Mouse (Mus musculus) liver, embryonic 14.5 days (tissue): ENCODE measurements around the gene Nme7. TPM values are rescaled to one million over a fixed set of nuclear protein-coding genes. Genes with fewer than 3 reads are reported as not detected.

ENCODE experiments used
- ATAC-seq: fragments of 200-750 bp; cut with Nextera tagmentation; 2 replicates; pipeline ENCODE4 v1.8.0; 2017; ENCODE audit warnings: moderate number of reproducible peaks, mild to moderate bottlenecking, moderate library complexity; ENCODE audit not compliant: insufficient read depth
- DNase-seq, 3 experiments: peaks; one replicate each; pipeline ENCODE4 v3.0.0-alpha.2; 2012 to 2013; ENCODE audit warnings: low read depth in 3 of 3, low spot score in 3 of 3
- H3K27ac ChIP-seq: fragments of 300-500 bp; sonication (generic); 2 replicates; pipeline ENCODE4 v1.5.1; 2014; ENCODE audit warnings: moderate library complexity, mild to moderate bottlenecking, control low read depth, inconsistent platforms
- H3K27me3 ChIP-seq: fragments of 300-500 bp; sonication (generic); 2 replicates; pipeline ENCODE4 v1.6.1; 2014; ENCODE audit warnings: mild to moderate bottlenecking, low read length, moderate library complexity; ENCODE audit not compliant: control insufficient read depth, insufficient read depth
- H3K36me3 ChIP-seq: fragments of 300-500 bp; sonication (generic); replicated peaks from 2 replicates; pipeline ENCODE4 v1.6.1; 2014; ENCODE audit warnings: low read depth; ENCODE audit not compliant: control insufficient read depth, insufficient read depth
- H3K4me1 ChIP-seq, 2 experiments: fragments of 200-500 bp in 1 of 2; fragments of 300-500 bp in 1 of 2; sonication (generic) in 1 of 2; replicated peaks; 2 replicates each; pipeline ENCODE4 v1.6.1; 2012 to 2014; ENCODE audit warnings: antibody characterized with exemption in 1 of 2, inconsistent platforms in 1 of 2, low read length in 1 of 2; ENCODE audit not compliant: control insufficient read depth in 2 of 2, insufficient read depth in 2 of 2
- H3K4me2 ChIP-seq: fragments of 300-500 bp; sonication (generic); 2 replicates; pipeline ENCODE4 v1.6.1; 2014; ENCODE audit warnings: low read depth, mild to moderate bottlenecking, control low read depth, moderate library complexity
- H3K4me3 ChIP-seq, 2 experiments: fragments of 200-500 bp in 1 of 2; fragments of 300-500 bp in 1 of 2; sonication (generic) in 1 of 2; 2 replicates each; pipeline ENCODE4 v1.5.1; 2012 to 2014; ENCODE audit warnings: low read depth in 2 of 2, low read length in 2 of 2, mild to moderate bottlenecking in 2 of 2, control low read depth in 1 of 2, inconsistent platforms in 1 of 2, moderate library complexity in 1 of 2; ENCODE audit not compliant: insufficient read depth in 1 of 2
- H3K9ac ChIP-seq: fragments of 300-500 bp; sonication (generic); replicated peaks from 2 replicates; pipeline ENCODE4 v1.6.1; 2014; ENCODE audit warnings: mild to moderate bottlenecking, control low read depth, moderate library complexity
- H3K9me3 ChIP-seq: fragments of 300-500 bp; sonication (generic); 2 replicates; pipeline ENCODE4 v1.6.1; 2016; ENCODE audit warnings: low read length, mixed read lengths; ENCODE audit not compliant: control insufficient read depth
- CTCF ChIP-seq: IDR thresholded peaks from 2 replicates; pipeline ENCODE4 v1.5.1; 2016; ENCODE audit warnings: antibody characterized with exemption, low read depth, control low read depth
- EP300 ChIP-seq: IDR thresholded peaks from 2 replicates; pipeline ENCODE4 v1.6.1; 2016; ENCODE audit warnings: antibody characterized with exemption, low read depth
- WGBS: fragments of 180-500 bp; shearing (Covaris S2); extraction: QIAGEN DNeasy Blood & Tissue Kit; methylation state at CpG from one replicate; pipeline ENCODE4 v1.1.7; 2014; ENCODE audit not compliant: insufficient replicate concordance; 5-methylcytosine and 5-hydroxymethylcytosine counted together
- polyA plus RNA-seq, 2 experiments: library from polyadenylated mRNA; depleted of rRNA in 1 of 2; stranded (reverse) in 1 of 2; unstranded in 1 of 2; fragments of >200 nt; fragmentation: Nextera tagmentation in 1 of 2; extraction: Ambion mirVana in 1 of 2; gene quantifications; 2 replicates each; pipeline versions ENCODE4 v1.2.1 to v1.2.3; 2012 to 2014

Nme7 gene
- polyA plus RNA-seq (2012; rRNA removed) (4.2 and 6.4 TPM in 2 replicates), polyA plus RNA-seq (2014; fragmentation: Nextera tagmentation; extraction: Ambion mirVana) (9.0 and 13.0 TPM in 2 replicates)

- no peak for TF ChIP-seq EP300
- TF ChIP-seq CTCF = no peak
- ATAC-seq (no peak), DNase-seq (no peak)
- Histone ChIP-seq H3K4me2 (no peak within 1 kb of the TSS), H3K27me3 (no peaks in the 10 kb centered on the region), H3K4me1 (peaks cover 4 to 9% of the 10 kb centered on the region in 2 experiments; a peak in 3 of 4 replicates), H3K4me3 (no peak within 1 kb of the TSS), H3K9me3 (no peaks in the 10 kb centered on the region), H3K36me3 (peaks cover 17% of the 10 kb centered on the region), H3K27ac (no peak within 1 kb of the TSS), H3K9ac (no peak within 1 kb of the TSS)
- WGBS = 88% methylated on average over 5 of the region's 5 CpGs
Measured at GRCm38 (mm10) chr1:164303821-164304220, at the start of gene Nme7. Gene Nme7, plus strand, starts transcription at chr1:164304121.

- DNase-seq (no peak), ATAC-seq (no peak)
- H3K36me3 ChIP-seq = peaks cover 2% of the 10 kb centered on the region; the same call in 1 of the 2 replicates
- 27% methylated on average over 3 of the region's 3 CpGs for WGBS
- no peaks in the 10 kb centered on the region for H3K27me3 ChIP-seq
- no peak overlapping the region for H3K4me3 ChIP-seq
- TF ChIP-seq CTCF (no peak), EP300 (no peak)
- no peak overlapping the region for H3K9ac ChIP-seq
- H3K4me2 ChIP-seq = no peak overlapping the region
- H3K9me3 ChIP-seq = no peaks in the 10 kb centered on the region
- H3K4me1 ChIP-seq = peaks cover 19 to 25% of the 10 kb centered on the region in 2 experiments
- H3K27ac ChIP-seq = no peak overlapping the region
Measured at GRCm38 (mm10) chr1:164254836-164255235, 49.1 kb upstream of the Nme7 start.

- H3K9me3 ChIP-seq = no peaks in the 10 kb centered on the region
- no peak for ATAC-seq
- no peaks in the 10 kb centered on the region for H3K4me1 ChIP-seq
- DNase-seq = no peak
- H3K27me3 ChIP-seq = no peaks in the 10 kb centered on the region
- no peak overlapping the region for H3K9ac ChIP-seq
- 76% methylated on average over 16 of the region's 16 CpGs for WGBS
- peak overlapping the region; percentile 11; the same call in 1 of the 2 replicates for H3K4me2 ChIP-seq
- TF ChIP-seq EP300 = no peak
- no peak for TF ChIP-seq CTCF
- peaks cover 15% of the 10 kb centered on the region for H3K36me3 ChIP-seq
- H3K4me3 ChIP-seq = no peak overlapping the region
- H3K27ac ChIP-seq = no peak overlapping the region
Measured at GRCm38 (mm10) chr1:164260171-164261028, 43.5 kb upstream of the Nme7 start.

GRCm38 (mm10) chr1:164261553-164261952, 42.4 kb upstream of the Nme7 start:
- no peaks in the 10 kb centered on the region for H3K9me3 ChIP-seq
- H3K4me1 ChIP-seq = no peaks in the 10 kb centered on the region
- TF ChIP-seq EP300 = no peak
- no peak for TF ChIP-seq CTCF
- H3K27me3 ChIP-seq = no peaks in the 10 kb centered on the region
- no peak overlapping the region for H3K4me3 ChIP-seq
- H3K36me3 ChIP-seq = peaks cover 15% of the 10 kb centered on the region
- ATAC-seq (no peak), DNase-seq (no peak)
- no peak overlapping the region for H3K4me2 ChIP-seq
- H3K27ac ChIP-seq = no peak overlapping the region
- WGBS = 80% methylated on average over 7 of the region's 7 CpGs
- no peak overlapping the region for H3K9ac ChIP-seq

- WGBS = 83% methylated on average over 7 of the region's 7 CpGs
- no peak for ATAC-seq
- TF ChIP-seq EP300 (no peak), CTCF (no peak)
Measured at GRCm38 (mm10) chr1:164270941-164271340, 33.0 kb upstream of the Nme7 start.

More at GRCm38 (mm10) chr1:164270941-164271340, 33.0 kb upstream of the Nme7 start:
- no peaks in the 10 kb centered on the region for H3K9me3 ChIP-seq
- H3K9ac ChIP-seq = no peak overlapping the region
- no peaks in the 10 kb centered on the region for H3K36me3 ChIP-seq
- H3K4me2 ChIP-seq = no peak overlapping the region
- DNase-seq = no peak
- no peaks in the 10 kb centered on the region for H3K27me3 ChIP-seq
- H3K4me3 ChIP-seq = no peak overlapping the region
- H3K27ac ChIP-seq = no peak overlapping the region
- peaks cover 0 to 3% of the 10 kb centered on the region in 2 experiments; a peak in 1 of 4 replicates for H3K4me1 ChIP-seq
